Mouse (Mus musculus) adrenal gland, adult 2 months (tissue): ENCODE data around the gene Smad3. TPM values are rescaled to one million over a fixed set of nuclear protein-coding genes. Genes with fewer than 3 reads are reported as not detected.

Source experiments
- DNase-seq: peaks from one replicate; pipeline ENCODE4 v3.0.0; 2021
- polyA plus RNA-seq: library from polyadenylated mRNA; depleted of rRNA; stranded (reverse); fragments of >200 nt; gene quantifications from 2 replicates; pipeline ENCODE4 v1.2.3, GENCODE M21; 2012
- total RNA-seq, 2 experiments: library from RNA; stranded (reverse); gene quantifications; 2 replicates each; pipeline ENCODE4 v1.2.3; 2021

The Smad3 gene
- total and polyA plus RNA-seq, 3 experiments = 30.4 to 41.9 (median 33.7) TPM

GRCm38 (mm10) chr9:63720715-63721114 is 37.1 kb downstream of the Smad3 start:
- DNase-seq = no peak

GRCm38 (mm10) chr9:63719770-63720440 is 37.9 kb downstream of the Smad3 start:
- DNase-seq = peak; percentile 61

- DNase-seq = no peak
Measured at GRCm38 (mm10) chr9:63718735-63719358, 38.9 kb downstream of the Smad3 start.

- no peak for DNase-seq
Measured at GRCm38 (mm10) chr9:63718170-63718569, 39.6 kb downstream of the Smad3 start.

- no peak for DNase-seq
Measured at GRCm38 (mm10) chr9:63717474-63718005, 40.3 kb downstream of the Smad3 start.

- DNase-seq = peak; percentile 89
Measured at GRCm38 (mm10) chr9:63716150-63717138, 41.4 kb downstream of the Smad3 start.

GRCm38 (mm10) chr9:63714572-63714971 is 43.2 kb downstream of the Smad3 start:
- DNase-seq = no peak

- DNase-seq = no peak
Measured at GRCm38 (mm10) chr9:63712838-63713237, 45.0 kb downstream of the Smad3 start.

GRCm38 (mm10) chr9:63711580-63712230 is 46.1 kb downstream of the Smad3 start:
- peak; percentile 88 for DNase-seq

- DNase-seq = no peak
Measured at GRCm38 (mm10) chr9:63709857-63710256, 47.9 kb downstream of the Smad3 start.

- no peak for DNase-seq
Measured at GRCm38 (mm10) chr9:63709266-63709665, 48.5 kb downstream of the Smad3 start.

- DNase-seq = no peak
Measured at GRCm38 (mm10) chr9:63707816-63708588, 49.8 kb downstream of the Smad3 start.

GRCm38 (mm10) chr9:63706152-63706733 is 51.6 kb downstream of the Smad3 start:
- peak; percentile 92 for DNase-seq

- no peak for DNase-seq
Measured at GRCm38 (mm10) chr9:63704979-63705751, 52.6 kb downstream of the Smad3 start.

GRCm38 (mm10) chr9:63704131-63704530 is 53.7 kb downstream of the Smad3 start:
- DNase-seq = peak; percentile 80

GRCm38 (mm10) chr9:63703236-63703785 is 54.5 kb downstream of the Smad3 start:
- DNase-seq = no peak

GRCm38 (mm10) chr9:63702502-63703013 is 55.2 kb downstream of the Smad3 start:
- DNase-seq = peak; percentile 64

GRCm38 (mm10) chr9:63701957-63702309 is 55.9 kb downstream of the Smad3 start:
- no peak for DNase-seq

GRCm38 (mm10) chr9:63701258-63701956 is 56.4 kb downstream of the Smad3 start:
- no peak for DNase-seq
